Mouse (Mus musculus) lung, postnatal 10 days (tissue): Measurements from ENCODE around the gene Sox30.
"Not testable (repeated sequence)": the region's sequence is repeated elsewhere in the genome, so short reads cannot be mapped to it uniquely, and the experiment has no call there.

Experiments used
- DNase-seq: peaks from one replicate; pipeline ENCODE4 v3.0.0; 2021

Gene Sox30

GRCm38 (mm10) chr11:46021850-46022249, 41.7 kb downstream of the Sox30 start:
- DNase-seq, result no peak

GRCm38 (mm10) chr11:46022983-46023382, 42.9 kb downstream of the Sox30 start:
- DNase-seq, result no peak

DNA sequence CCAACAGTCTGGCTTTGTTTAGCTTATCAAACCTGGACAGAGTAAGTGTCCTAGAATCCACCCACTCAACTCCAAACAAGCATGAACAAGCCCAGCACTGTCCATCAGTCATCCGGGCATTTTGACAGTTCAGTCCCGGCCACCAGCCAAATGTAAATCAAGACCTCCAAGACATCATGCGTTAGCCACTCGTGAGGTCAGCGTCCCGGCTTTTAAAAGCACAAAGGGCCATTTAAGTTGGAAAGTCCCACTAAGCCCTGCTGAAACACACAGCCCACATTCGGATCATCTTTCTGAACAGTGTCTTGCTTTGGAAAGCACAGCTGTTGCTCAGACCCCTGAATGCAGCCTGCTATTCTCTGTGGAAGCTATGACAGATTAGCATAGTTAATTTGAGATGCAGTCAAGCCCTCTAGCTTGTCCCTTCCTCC, 45.9 kb downstream of the Sox30 start:
- peak; percentile 88 for DNase-seq

DNA sequence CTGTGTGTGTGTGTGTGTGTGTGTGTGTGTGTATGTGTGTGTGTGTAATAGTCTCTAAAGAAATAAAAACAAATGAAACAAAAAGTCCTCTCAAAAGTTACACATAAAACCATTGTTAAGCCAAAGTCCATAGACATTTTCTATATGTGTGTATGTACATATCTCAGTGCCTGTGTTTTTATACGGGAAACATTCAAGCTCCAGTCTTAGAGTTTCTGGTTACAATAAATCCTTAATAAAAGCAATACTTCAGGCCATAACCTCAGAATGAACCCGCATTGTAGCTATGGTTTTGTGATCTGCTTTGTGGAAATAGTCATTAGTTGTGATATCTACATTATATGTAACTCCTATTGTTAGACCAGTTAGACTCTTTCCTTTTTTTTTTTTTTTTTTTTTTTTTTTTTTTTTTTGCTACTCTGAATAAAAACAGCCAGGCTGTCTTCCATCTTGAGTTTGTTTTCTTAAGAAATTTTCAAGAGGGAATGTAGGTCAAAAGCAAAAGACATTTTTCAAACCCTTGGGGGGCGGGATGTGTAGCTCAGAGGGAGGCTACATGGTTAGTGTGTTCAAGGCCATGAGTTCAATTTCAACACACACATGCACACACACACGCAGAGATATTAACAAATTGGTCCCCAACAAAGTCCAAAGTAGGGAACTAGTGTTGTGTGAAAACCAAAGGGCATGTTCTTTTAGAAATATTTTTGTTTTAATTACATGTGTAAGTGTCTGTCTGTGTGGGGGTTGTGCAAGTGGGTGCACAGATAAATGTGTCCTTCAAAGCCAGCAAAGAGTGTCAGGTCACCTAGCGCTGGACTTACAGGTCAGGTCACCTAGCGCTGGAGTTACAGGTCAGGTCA, 48.1 kb downstream of the Sox30 start:
- DNase-seq, result no peak

GRCm38 (mm10) chr11:46029485-46029884, 49.4 kb downstream of the Sox30 start:
- no peak for DNase-seq

DNA sequence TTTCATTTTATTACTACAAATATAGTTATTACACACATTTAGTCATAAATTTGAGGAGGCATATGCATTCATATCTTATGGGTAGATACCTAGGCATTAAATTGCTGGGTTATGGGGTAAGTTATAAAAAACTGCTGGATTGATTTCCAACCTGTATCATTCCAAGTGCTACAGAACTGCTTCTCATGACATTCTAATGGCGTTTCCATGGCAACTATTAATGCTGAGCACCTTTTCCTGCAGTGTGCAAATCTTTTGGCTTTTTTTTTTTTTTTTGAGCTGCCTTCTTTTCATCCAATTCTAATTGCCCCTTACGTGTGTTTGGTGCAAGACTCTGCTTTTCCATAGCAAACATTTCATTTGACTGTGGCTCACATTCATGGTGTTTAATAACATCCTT, 49.9 kb downstream of the Sox30 start:
- DNase-seq, result no peak

- DNase-seq, result no peak
These were observed 51.4 kb downstream of the Sox30 start for GRCm38 (mm10) chr11:46031470-46031869.

DNA sequence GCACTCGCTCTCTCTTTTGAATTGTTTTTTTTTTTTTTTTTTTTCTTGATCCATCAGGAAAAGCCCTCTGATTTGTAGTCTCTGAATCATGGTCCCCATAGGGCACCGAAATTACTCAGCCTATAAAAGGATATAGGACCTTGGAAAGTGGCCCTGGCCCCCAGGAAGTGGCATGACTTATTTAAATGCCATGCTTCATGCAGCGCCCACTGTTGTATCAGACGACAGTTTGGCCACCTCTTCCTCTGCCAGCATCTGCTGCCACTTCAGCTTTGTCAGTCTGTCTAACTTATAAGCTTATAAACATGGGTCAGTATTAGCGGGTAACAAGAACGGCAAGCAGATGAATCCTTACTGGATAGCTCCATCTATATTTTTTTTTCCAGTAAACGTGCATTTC, 52.8 kb downstream of the Sox30 start:
- no peak for DNase-seq

- DNase-seq, result no peak
These were observed 56.3 kb downstream of the Sox30 start for GRCm38 (mm10) chr11:46036374-46036773.

- no peak for DNase-seq
These were observed 58.8 kb downstream of the Sox30 start for GRCm38 (mm10) chr11:46038901-46039300.

- peak; percentile 57 for DNase-seq
These were observed 59.2 kb downstream of the Sox30 start for GRCm38 (mm10) chr11:46039335-46039734.

GRCm38 (mm10) chr11:46040841-46041556, 60.9 kb downstream of the Sox30 start:
- peak; percentile 53 for DNase-seq

GRCm38 (mm10) chr11:46041607-46042267, 61.6 kb downstream of the Sox30 start:
- DNase-seq, result no peak

GRCm38 (mm10) chr11:46044781-46045180, 64.7 kb downstream of the Sox30 start:
- DNase-seq, result no peak

GRCm38 (mm10) chr11:46047264-46047663, 67.2 kb downstream of the Sox30 start:
- no peak for DNase-seq

- peak; percentile 87 for DNase-seq
These were observed 72.1 kb downstream of the Sox30 start, which contains the start of gene Gm12166 for GRCm38 (mm10) chr11:46052105-46052659. Gene Gm12166 (minus strand): TSS chr11:46052321.

DNA sequence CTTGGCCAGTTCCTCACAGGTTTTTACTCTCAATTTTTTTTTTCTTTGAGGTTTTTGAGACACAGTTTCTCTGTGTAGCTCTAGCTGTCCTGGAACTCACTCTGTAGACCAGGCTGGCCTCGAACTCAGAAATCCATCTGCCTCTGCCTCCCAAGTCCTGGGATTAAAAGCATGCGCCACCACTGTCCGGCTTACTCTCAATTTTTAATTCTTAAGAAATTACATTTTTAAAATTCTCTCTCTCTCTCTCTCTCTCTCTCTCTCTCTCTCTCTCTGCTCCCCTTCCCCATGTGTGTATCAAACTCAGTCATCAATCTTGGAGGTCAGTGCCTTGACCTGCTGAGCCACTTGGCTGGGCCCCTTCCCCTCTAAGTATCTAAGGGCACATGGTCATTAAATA, 73.3 kb downstream of the Sox30 start:
- not testable (repeated sequence) for DNase-seq

GRCm38 (mm10) chr11:46054311-46054710, 74.2 kb downstream of the Sox30 start:
- no peak for DNase-seq

GRCm38 (mm10) chr11:46054911-46055895, 75.1 kb downstream of the Sox30 start:
- DNase-seq, result no peak

DNA sequence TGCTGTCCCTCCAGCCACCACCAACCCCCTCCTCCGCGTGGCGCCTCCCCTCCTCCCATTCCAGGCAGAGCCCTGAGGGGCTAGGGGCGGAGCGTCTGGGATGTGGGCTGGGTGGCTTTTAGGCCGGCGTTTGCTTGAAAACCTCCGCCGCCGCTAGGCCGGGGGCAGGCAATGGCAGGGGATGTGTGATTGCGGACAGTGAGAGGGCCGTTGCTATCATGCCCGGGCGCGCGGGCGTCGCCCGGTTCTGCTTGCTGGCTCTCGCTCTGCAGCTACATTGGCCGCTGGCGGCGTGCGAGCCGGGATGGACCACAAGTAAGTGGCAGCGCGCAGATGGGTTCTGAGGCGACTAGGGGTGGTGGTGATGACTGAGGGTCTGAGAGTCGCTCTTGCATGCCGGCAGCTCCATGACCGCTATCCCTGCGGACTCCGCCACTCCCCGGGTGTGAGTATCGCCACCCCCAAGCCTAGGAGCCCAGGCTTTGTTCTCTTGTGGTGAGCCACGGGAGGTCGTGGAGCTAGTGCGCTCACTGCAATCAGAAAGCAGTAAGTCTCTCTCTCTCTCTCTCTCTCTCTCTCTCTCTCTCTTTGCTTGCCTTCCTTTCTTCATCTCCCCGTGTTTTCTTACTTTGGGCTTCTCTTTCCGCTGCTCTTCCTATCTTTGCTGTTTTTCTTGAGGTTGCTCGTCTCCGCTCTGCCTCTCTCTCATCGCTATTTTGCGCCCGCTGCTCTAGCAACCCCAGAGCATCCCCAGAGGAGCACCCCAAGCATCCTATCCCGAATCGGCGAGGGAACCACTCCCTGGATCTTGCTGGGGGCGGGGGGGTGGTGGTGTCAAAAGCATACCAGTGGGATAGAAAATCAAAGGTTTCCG, 76.0 kb downstream of the Sox30 start, which contains the start of gene Adam19:
Adam19 (plus strand) TSS at position 97 of the 874 bp plus-strand sequence.
- peak; percentile 92 for DNase-seq
